Mouse (Mus musculus) frontal cortex, postnatal 25 days (tissue): Measurements from ENCODE around the gene Fthl17f.
"Not testable (repeated sequence)": the region's sequence is repeated elsewhere in the genome, so short reads cannot be mapped to it uniquely, and the experiment has no call there.

Source experiments
- DNase-seq, 2 experiments: peaks; one replicate each; pipeline ENCODE4 v3.0.0; 2022; ENCODE audit warnings: low spot score in 2 of 2

Gene Fthl17f

DNA sequence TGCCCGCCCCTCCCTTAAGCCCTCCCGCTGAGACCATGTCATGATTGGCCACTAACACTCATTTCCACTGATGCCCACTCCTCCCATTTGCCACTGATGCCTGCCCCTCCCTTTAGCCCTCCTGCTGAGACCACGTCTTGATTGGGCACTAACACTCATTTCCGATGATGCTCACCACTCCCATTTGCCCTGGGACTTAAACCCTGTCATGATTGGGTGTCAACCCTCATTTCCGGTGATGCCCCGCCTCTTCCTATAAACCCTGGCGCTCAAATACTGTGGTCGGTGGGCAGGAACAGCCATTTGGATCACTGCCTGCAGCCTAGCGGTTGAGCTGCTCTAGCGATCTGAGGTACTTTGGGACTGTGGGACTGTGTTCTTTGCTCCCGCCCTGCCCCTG lies at the start of gene Fthl17f:
Gene Fthl17f, plus strand, starts transcription at position 301 of the 400 bp plus-strand sequence.
- DNase-seq = not testable (repeated sequence)

DNA sequence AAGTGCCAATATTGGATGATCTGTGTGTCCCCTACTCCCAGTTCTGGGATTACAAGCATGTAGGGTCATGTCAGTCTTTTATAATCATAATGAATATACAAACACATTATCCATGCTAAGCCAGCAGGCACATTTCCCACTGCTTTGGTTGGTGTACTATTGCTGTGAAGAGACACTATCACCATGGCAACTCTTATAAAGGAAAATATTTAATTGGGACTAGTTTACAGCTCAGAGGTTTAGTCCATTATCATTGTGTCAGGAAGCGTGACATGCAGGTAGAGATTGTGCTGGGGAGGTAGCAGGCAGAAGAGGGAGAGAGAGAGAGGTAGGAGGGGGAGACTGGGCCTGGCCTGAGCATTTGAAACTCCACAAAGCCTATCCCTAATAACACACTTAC lies 46.7 kb upstream of the Fthl17f start:
- DNase-seq = no peak

DNA sequence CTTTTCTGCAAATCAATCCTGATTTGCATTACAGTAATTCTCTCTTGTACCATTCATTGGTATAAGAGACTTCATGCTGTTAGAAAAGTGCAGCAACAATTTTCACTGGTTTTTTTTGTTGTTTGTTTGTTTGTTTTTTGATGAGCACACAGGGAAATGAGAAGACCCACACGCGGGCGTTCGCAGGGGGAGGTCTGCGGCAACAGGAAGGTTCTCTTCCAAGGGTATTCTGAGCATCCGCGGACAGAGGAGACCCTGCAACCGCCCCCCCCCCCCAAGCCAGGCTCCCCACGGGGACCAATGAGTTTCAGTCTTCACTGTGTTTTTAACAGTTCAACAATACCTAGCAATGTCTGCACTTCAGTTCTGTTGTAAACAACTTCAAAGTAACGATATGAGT lies 43.3 kb upstream of the Fthl17f start:
- DNase-seq = no peak

DNA sequence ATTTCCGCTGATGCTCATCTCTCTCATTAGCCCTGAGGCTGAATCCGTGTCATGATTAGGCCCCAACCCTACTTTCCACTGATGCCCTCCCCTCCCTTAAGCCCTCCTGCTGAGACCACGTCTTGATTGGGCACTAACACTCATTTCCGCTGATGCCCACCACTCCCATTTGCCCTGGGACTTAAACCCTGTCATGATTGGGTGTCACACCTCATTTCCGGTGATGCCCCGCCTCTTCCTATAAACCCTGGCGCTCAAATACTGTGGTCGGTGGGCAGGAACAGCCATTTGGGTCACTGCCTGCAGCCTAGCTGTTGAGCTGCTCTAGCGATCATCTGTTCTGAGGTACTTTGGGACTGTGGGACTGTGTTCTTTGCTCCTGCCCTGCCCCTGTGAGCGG lies 29.6 kb upstream of the Fthl17f start, which contains the start of gene Fthl17e:
Gene Fthl17e, plus strand, starts transcription at position 301 of the 400 bp plus-strand sequence.
- DNase-seq = not testable (repeated sequence)

DNA sequence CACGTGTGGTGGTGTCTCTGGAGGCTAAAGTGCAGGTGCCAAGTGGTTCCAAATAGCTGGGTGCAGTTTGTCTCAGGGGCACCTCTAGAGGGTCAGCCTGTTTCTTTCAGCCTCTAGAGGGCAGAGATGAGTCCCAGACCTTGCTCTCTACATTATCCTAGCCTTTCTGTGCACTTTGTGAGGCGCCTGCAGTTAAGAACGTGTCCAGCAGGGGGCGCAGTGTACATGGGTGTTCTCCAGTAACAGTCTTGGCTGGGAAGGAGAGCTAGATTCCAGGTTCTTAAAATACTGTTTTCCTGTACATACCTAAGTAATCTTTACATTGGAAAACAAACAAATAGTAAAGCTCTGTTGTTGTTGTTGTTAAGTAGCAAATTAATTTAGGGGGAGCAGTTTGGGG lies 21.2 kb upstream of the Fthl17f start:
- peak in 1 of 2 experiments; percentile 3 for DNase-seq

DNA sequence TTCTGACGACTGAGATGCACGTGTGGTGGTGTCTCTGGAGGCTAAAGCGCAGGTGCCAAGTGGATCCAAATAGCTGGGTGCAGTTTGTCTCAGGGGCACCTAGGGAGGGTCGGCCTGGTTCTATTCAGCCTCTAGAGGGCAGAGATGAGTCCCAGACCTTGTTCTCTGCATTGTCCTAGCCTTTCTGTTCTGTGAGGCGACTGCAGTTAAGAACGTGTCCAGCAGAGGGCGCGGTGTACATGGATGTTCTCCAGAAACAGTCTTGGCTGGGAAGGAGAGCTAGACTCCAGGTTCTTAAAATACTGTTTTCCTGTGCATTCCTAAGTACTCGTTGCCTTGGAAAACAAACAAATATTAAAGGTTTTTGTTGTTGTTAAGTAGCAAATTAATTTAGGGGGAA lies 1.9 kb upstream of the Fthl17f start:
- DNase-seq = peak; percentile 59 to 92

DNA sequence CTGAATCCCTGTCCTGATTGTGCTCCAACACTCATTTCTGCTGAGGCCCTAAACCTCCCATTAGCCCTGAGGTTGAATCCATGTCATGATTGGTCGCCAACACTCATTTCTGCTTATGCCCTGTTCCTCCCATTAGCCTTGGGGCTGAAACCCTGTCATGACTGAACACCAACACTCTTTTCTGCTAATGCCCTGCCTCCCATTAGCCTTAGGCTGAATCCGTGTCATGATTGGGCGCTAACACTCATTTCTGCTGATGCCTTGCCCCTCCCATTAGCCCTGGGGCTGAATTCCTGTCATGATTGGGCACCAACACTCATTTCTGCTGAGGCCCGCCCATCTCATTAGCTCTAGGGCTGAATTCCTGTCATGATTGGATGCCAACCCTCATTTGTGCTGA lies 714 bp upstream of the Fthl17f start:
- DNase-seq = no peak

DNA sequence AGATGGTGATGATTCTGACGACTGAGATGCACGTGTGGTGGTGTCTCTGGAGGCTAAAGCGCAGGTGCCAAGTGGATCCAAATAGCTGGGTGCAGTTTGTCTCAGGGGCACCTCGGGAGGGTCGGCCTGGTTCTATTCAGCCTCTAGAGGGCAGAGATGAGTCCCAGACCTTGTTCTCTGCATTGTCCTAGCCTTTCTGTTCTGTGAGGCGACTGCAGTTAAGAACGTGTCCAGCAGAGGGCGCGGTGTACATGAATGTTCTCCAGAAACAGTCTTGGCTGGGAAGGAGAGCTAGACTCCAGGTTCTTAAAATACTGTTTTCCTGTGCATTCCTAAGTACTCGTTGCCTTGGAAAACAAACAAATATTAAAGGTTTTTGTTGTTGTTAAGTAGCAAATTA lies 14.9 kb downstream of the Fthl17f start:
- DNase-seq = peak; percentile 15 to 81

DNA sequence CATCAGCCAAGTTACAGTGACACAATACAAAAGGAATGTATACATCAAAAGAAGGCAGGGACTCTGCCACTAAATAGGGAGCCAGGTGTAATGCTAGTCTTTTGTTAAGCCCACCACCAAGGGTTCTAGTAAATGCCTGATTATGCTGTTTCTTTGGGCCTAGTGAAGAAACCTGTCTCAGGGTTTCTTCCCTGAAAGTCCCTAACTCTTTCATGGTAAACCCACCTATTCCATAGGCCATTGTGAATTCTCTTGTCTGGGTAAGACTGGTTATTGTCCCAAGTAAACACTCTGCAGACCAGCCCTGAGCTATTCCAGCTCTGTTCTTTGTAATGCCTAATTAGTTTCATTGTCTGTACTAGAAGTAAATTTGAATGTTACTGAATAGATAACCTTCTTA lies 32.3 kb downstream of the Fthl17f start:
- not testable (repeated sequence) for DNase-seq

DNA sequence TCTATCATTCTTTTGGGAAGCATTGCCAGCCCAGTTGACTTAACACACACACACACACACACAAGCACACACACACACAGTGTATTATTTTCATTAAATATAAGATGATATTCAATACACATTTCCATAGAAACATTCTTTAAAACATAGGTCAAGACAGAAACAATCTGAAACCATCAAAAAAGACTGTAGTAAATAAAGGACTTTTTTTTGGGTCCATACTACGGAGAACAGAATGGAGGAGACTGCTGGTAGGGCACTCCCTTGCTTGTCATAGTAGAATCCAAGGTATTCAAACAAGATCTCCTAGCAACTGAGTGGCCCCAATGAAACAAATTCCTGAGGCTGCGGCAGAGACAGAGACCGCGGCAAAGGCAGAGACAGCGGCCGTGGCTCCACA lies 41.4 kb downstream of the Fthl17f start, which contains the start of gene 4930402K13Rik:
Gene 4930402K13Rik, plus strand, starts transcription at position 301 of the 400 bp plus-strand sequence.
- DNase-seq = no peak

DNA sequence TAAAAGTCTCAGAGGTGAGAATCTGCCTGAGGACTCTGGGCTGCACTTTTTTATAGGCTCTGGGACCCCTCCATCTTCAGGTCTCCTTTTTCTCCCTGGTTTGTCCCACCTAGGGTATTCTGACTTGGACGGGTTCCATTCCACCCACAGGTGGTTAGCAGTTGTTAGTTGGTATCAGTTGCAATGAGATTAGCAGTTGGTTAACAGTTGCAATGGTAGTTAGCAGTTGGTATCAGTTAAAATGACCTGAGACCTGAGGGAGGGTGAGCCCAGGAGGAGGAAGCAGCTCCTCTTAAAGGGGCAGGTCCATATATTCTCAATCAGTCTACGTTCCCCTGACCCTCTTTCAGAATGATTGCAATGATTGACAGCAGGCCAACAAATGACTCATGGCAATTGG lies 47.6 kb downstream of the Fthl17f start:
- DNase-seq = no peak
